Mouse (Mus musculus): ENCODE measurements around the gene Slc23a3. TPM values are rescaled to one million over a fixed set of nuclear protein-coding genes. Genes with fewer than 3 reads are reported as not detected.
A peak's percentile ranks its signal among the peaks of the same experiment; 100 is the strongest.

Gene Slc23a3
- total RNA-seq (2014; rRNA removed) (0.20 TPM in 1 of 2 replicates, not detected in the other), polyA plus RNA-seq (2012; rRNA removed) (0.10 and 0.15 TPM in 2 replicates)

GRCm38 (mm10) chr1:75133421-75134207, at the start of gene Slc23a3:
Gene Slc23a3, minus strand, starts transcription at chr1:75133890.
- WGBS: 44% methylated on average over 12 of the region's 12 CpGs
- Histone ChIP-seq H3K4me3 (ENCODE audit: insufficient read depth, low read depth, low read length) (no peak within 1 kb of the TSS), H3K27me3 (ENCODE audit: control insufficient read depth, insufficient read depth, low read length) (no peaks in the 10 kb centered on the region), H3K36me3 (ENCODE audit: control insufficient read depth, insufficient read depth, low read length) (peaks cover 16% of the 10 kb centered on the region), H3K79me2 (ENCODE audit: control insufficient read depth, insufficient read depth, low read length) (no peaks in the 10 kb centered on the region), H3K4me1 (ENCODE audit: control insufficient read depth, insufficient read depth, low read length) (no peaks in the 10 kb centered on the region; the same call in 1 of the 2 replicates), H3K27ac (replicated peaks; ENCODE audit: insufficient read depth, low read depth, low read length) (no peak within 1 kb of the TSS), H3K9ac (ENCODE audit: low read depth, low read length) (no peak within 1 kb of the TSS)
- DNase-seq (ENCODE audit: extremely low read depth, low read depth, low spot score): peak; percentile 28
- TF ChIP-seq CTCF (IDR thresholded peaks at IDR 0.05; ENCODE audit: low read depth, low read length): no peak
- TF ChIP-seq POLR2A (IDR thresholded peaks at IDR 0.05; ENCODE audit: extremely low read depth, insufficient read depth, low read length): no peak

GRCm38 (mm10) chr1:75182160-75182559, 48.5 kb upstream of the Slc23a3 start:
- peaks cover 23% of the 10 kb centered on the region for H3K36me3 ChIP-seq (ENCODE audit: control insufficient read depth, insufficient read depth, low read length)

DNA sequence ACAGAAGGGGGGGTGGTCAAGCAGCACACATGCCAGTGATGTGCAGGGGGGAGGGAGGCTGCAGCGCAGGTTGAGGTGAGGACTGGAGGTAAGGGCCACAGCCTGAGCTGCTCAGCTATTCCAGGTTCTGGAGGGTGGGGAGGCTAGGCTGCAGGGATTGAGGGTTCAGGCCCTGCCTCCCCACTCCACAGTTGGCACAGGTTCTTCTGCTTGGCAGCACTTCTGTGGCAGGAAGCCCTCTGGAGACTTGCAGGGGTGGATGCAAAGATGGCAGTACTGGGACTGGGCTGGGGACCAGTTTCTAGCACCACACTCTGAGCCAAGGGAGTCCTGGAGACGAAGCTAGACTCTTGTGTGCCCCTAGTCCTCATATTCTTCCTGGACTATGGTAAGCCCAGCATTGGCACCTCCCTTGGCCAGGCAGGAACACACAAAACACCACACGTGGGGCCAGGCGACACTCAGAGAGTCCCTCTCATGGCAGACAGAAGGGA, 47.7 kb upstream of the Slc23a3 start:
- H3K27me3 ChIP-seq (ENCODE audit: control insufficient read depth, insufficient read depth, low read length): no peaks in the 10 kb centered on the region
- TF ChIP-seq CTCF (IDR thresholded peaks at IDR 0.05; ENCODE audit: low read depth, low read length): no peak
- TF ChIP-seq POLR2A (IDR thresholded peaks at IDR 0.05; ENCODE audit: extremely low read depth, insufficient read depth, low read length): no peak
- no peak for DNase-seq (ENCODE audit: extremely low read depth, low read depth, low spot score)
- H3K36me3 ChIP-seq (ENCODE audit: control insufficient read depth, insufficient read depth, low read length): peaks cover 26% of the 10 kb centered on the region
- H3K9ac ChIP-seq (ENCODE audit: low read depth, low read length): no peak overlapping the region
- peaks cover 5% of the 10 kb centered on the region; the same call in 1 of the 2 replicates for H3K4me1 ChIP-seq (ENCODE audit: control insufficient read depth, insufficient read depth, low read length)
- no peaks in the 10 kb centered on the region for H3K79me2 ChIP-seq (ENCODE audit: control insufficient read depth, insufficient read depth, low read length)
- H3K27ac ChIP-seq (replicated peaks; ENCODE audit: insufficient read depth, low read depth, low read length): no peak overlapping the region
- 90% methylated on average over 4 of the region's 4 CpGs for WGBS
- H3K4me3 ChIP-seq (ENCODE audit: insufficient read depth, low read depth, low read length): no peak overlapping the region

More at GRCm38 (mm10) chr1:75182160-75182559, 48.5 kb upstream of the Slc23a3 start:
- Histone ChIP-seq H3K27me3 (ENCODE audit: control insufficient read depth, insufficient read depth, low read length) (no peaks in the 10 kb centered on the region), H3K9ac (ENCODE audit: low read depth, low read length) (no peak overlapping the region), H3K4me3 (ENCODE audit: insufficient read depth, low read depth, low read length) (no peak overlapping the region), H3K4me1 (ENCODE audit: control insufficient read depth, insufficient read depth, low read length) (peaks cover 5% of the 10 kb centered on the region; the same call in 1 of the 2 replicates), H3K27ac (replicated peaks; ENCODE audit: insufficient read depth, low read depth, low read length) (no peak overlapping the region), H3K79me2 (ENCODE audit: control insufficient read depth, insufficient read depth, low read length) (no peaks in the 10 kb centered on the region)
- WGBS: 74% methylated on average over 4 of the region's 4 CpGs
- no peak for DNase-seq (ENCODE audit: extremely low read depth, low read depth, low spot score)
- TF ChIP-seq POLR2A (IDR thresholded peaks at IDR 0.05; ENCODE audit: extremely low read depth, insufficient read depth, low read length) (no peak), CTCF (IDR thresholded peaks at IDR 0.05; ENCODE audit: low read depth, low read length) (peak; percentile 29; the same call in 1 of the 2 replicates)

DNA sequence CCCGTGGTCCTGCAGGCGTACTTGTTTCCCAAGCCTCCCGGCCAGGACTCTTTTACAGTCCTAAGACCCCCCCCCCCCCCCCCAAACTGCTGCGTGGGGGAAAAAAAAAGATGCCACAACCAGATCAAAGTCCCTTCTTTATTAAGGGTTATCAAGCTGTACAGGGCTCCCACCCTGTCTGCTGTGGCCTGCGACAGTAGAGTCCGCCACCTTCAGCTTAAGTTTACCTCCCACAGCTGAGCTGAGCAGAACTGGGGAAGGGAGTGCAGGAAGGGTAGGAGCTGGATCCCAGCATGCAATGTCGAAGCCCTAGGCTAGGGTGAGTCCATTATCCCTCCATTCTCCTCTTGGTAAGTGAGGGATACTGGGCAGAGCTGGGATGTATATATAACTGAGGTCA, 47.1 kb upstream of the Slc23a3 start:
- TF ChIP-seq POLR2A (IDR thresholded peaks at IDR 0.05; ENCODE audit: extremely low read depth, insufficient read depth, low read length) (no peak), CTCF (IDR thresholded peaks at IDR 0.05; ENCODE audit: low read depth, low read length) (no peak)
- Histone ChIP-seq H3K9ac (ENCODE audit: low read depth, low read length) (no peak overlapping the region), H3K79me2 (ENCODE audit: control insufficient read depth, insufficient read depth, low read length) (no peaks in the 10 kb centered on the region), H3K4me1 (ENCODE audit: control insufficient read depth, insufficient read depth, low read length) (peaks cover 5% of the 10 kb centered on the region; the same call in 1 of the 2 replicates), H3K27ac (replicated peaks; ENCODE audit: insufficient read depth, low read depth, low read length) (no peak overlapping the region), H3K36me3 (ENCODE audit: control insufficient read depth, insufficient read depth, low read length) (peaks cover 29% of the 10 kb centered on the region), H3K27me3 (ENCODE audit: control insufficient read depth, insufficient read depth, low read length) (no peaks in the 10 kb centered on the region), H3K4me3 (ENCODE audit: insufficient read depth, low read depth, low read length) (no peak overlapping the region)
- DNase-seq (ENCODE audit: extremely low read depth, low read depth, low spot score): no peak
- 41% methylated on average over 7 of the region's 7 CpGs for WGBS

DNA sequence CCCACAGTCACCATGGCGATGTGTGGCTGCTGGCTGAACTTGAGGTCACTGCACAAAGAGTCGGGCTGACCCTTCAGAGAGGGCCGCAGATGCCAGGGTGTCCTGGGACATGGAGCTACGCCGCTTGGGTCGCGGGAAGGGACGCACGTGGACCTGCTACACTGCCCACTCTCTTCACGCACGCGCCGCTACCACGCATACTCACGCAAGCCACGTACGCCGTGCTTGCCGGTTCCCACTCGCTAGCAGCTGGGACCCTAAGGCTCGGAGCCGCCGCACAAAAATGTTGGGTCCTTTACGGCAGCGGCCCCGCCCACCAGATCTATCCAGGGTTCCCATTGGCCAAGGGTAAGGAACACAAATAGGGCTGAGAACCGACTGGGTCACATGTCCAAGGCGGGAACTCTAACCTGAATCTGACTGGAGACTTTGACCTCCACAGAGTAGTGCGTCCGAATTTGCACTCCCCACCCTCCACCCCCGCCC, 46.5 kb upstream of the Slc23a3 start, which contains the start of gene Abcb6:
Gene Abcb6, minus strand, starts transcription at position 288 of the 486 bp plus-strand sequence.
- DNase-seq (ENCODE audit: extremely low read depth, low read depth, low spot score): peak; percentile 94
- WGBS: under 1% methylated on average over 31 of the region's 31 CpGs
- Histone ChIP-seq H3K27ac (replicated peaks; ENCODE audit: insufficient read depth, low read depth, low read length) (peak within 1 kb of the TSS; percentile 76), H3K79me2 (ENCODE audit: control insufficient read depth, insufficient read depth, low read length) (no peaks in the 10 kb centered on the region), H3K9ac (ENCODE audit: low read depth, low read length) (peak within 1 kb of the TSS; percentile 89), H3K4me1 (ENCODE audit: control insufficient read depth, insufficient read depth, low read length) (peaks cover 5% of the 10 kb centered on the region; the same call in 1 of the 2 replicates), H3K4me3 (ENCODE audit: insufficient read depth, low read depth, low read length) (peak within 1 kb of the TSS; percentile 95), H3K36me3 (ENCODE audit: control insufficient read depth, insufficient read depth, low read length) (peaks cover 30% of the 10 kb centered on the region), H3K27me3 (ENCODE audit: control insufficient read depth, insufficient read depth, low read length) (no peaks in the 10 kb centered on the region)
- no peak for TF ChIP-seq CTCF (IDR thresholded peaks at IDR 0.05; ENCODE audit: low read depth, low read length)
- TF ChIP-seq POLR2A (IDR thresholded peaks at IDR 0.05; ENCODE audit: extremely low read depth, insufficient read depth, low read length): peak; percentile 72

All from liver, adult 2 months (tissue).